Mouse (Mus musculus): ENCODE data around the gene Slc6a9. TPM values are rescaled to one million over a fixed set of nuclear protein-coding genes. Genes with fewer than 3 reads are reported as not detected.

Slc6a9 gene
- polyA plus RNA-seq, 1 experiment from 2014 or later, result 16.5 TPM

DNA sequence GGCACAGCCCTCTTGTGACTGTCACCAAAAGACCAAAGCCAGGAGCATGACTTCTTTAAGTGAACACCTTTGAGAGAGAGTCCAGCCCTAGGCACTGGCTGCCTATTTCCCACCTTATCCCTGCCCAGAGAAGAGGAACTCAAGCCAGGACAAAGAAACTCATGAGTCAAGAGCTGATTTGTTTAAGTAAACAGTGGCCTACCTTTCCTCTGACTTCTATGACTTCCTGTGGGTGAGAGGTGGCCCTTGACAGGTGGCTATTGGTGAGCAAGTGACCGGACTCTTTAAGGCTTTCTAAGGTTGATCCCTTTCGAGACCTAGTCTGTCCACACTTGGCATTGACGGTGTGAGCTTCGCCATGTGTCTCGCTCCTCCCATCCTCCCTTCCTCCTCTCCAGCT, 6.5 kb downstream of the Slc6a9 start:
- H3K27me3 ChIP-seq, result no peaks in the 10 kb centered on the region
- no peak overlapping the region for H3K4me2 ChIP-seq
- no peak for ATAC-seq (ENCODE audit: insufficient number of reproducible peaks, insufficient read depth, low FRiP score, low TSS enrichment, low read depth)
- no peak overlapping the region for H3K27ac ChIP-seq
- H3K9me3 ChIP-seq, result no peaks in the 10 kb centered on the region
- no peak overlapping the region for H3K9ac ChIP-seq (replicated peaks)
- 88% methylated on average over 5 of the region's 5 CpGs for WGBS
- H3K4me3 ChIP-seq (replicated peaks), result no peak overlapping the region
- H3K36me3 ChIP-seq, result peaks cover 29% of the 10 kb centered on the region
- peaks cover 12% of the 10 kb centered on the region; the same call in 1 of the 2 replicates for H3K4me1 ChIP-seq (replicated peaks)

DNA sequence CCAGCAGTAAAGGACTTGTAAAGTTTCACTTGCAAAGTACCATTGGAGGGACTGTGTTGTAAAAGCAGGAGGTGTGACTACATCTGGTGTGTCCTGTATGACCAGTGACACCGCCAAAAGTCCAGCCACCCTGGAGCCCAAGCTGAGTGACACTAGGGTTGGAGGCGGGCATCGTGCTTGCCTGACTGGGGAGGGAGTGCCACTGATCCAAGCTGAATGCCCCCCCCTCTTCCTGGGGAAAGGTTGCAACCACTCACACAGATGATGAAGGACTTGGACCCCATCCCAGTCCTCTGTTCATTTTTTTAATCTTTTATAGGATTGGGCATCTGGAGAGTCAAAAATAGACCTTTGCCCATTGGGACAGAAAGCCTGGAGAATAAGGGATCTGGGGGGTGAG, 7.3 kb downstream of the Slc6a9 start:
- Histone ChIP-seq H3K27me3 (no peaks in the 10 kb centered on the region), H3K4me1 (replicated peaks) (peaks cover 14% of the 10 kb centered on the region; the same call in 1 of the 2 replicates), H3K4me3 (replicated peaks) (no peak overlapping the region), H3K36me3 (peaks cover 36% of the 10 kb centered on the region), H3K9me3 (no peaks in the 10 kb centered on the region), H3K4me2 (no peak overlapping the region), H3K27ac (no peak overlapping the region), H3K9ac (replicated peaks) (no peak overlapping the region)
- no peak for ATAC-seq (ENCODE audit: insufficient number of reproducible peaks, insufficient read depth, low FRiP score, low TSS enrichment, low read depth)
- 50% methylated on average over 3 of the region's 3 CpGs for WGBS

DNA sequence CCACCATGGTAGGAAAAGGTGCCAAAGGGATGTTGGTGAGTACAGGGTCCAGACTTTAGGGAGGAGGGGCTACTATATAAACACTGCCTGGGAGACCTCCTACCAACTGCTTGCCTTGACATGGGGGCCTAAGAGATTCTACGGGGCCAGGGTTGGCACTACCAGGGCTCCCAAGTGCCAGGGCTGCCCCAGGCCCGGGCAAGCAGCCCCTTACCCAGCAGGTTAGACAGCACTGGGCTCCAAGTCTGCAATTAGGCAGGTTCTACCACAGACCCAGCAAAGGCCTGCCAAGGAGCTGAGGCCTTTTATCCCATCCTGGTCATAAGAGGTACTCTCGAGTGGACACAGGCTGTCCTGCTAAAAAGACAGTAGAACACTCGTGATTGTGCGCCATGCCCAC, 8.8 kb downstream of the Slc6a9 start:
- Histone ChIP-seq H3K4me1 (replicated peaks) (peaks cover 23% of the 10 kb centered on the region), H3K4me2 (no peak overlapping the region), H3K27ac (no peak overlapping the region), H3K36me3 (peaks cover 36% of the 10 kb centered on the region), H3K9ac (replicated peaks) (no peak overlapping the region), H3K27me3 (no peaks in the 10 kb centered on the region), H3K4me3 (replicated peaks) (no peak overlapping the region), H3K9me3 (no peaks in the 10 kb centered on the region)
- 86% methylated on average over 5 of the region's 5 CpGs for WGBS
- no peak for ATAC-seq (ENCODE audit: insufficient number of reproducible peaks, insufficient read depth, low FRiP score, low TSS enrichment, low read depth)

DNA sequence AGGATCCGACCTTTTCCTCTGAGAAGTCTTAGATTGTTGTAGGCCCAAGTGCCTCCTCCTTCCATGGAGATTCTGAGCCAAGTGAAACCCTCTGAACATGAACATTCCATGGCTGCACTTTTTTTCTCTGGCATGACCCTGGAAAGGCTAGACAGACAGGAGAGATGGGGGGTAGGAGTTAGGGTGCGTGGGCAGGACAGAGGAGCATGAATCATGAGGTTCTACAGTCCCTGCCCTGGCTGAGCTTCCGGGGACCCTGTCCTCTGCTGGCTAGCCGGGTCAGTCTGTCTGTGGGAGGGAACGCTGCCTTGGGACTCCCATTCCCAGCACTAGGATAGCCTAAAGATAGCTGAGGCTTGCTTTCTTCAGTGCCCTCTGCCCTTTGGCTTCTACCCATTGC, 10.2 kb downstream of the Slc6a9 start:
- H3K9me3 ChIP-seq, result no peaks in the 10 kb centered on the region
- H3K9ac ChIP-seq (replicated peaks), result no peak overlapping the region
- no peaks in the 10 kb centered on the region for H3K27me3 ChIP-seq
- peaks cover 23% of the 10 kb centered on the region for H3K4me1 ChIP-seq (replicated peaks)
- H3K27ac ChIP-seq, result no peak overlapping the region
- H3K36me3 ChIP-seq, result peaks cover 41% of the 10 kb centered on the region
- 78% methylated on average over 5 of the region's 5 CpGs for WGBS
- H3K4me3 ChIP-seq (replicated peaks), result no peak overlapping the region
- ATAC-seq (ENCODE audit: insufficient number of reproducible peaks, insufficient read depth, low FRiP score, low TSS enrichment, low read depth), result no peak
- no peak overlapping the region for H3K4me2 ChIP-seq

DNA sequence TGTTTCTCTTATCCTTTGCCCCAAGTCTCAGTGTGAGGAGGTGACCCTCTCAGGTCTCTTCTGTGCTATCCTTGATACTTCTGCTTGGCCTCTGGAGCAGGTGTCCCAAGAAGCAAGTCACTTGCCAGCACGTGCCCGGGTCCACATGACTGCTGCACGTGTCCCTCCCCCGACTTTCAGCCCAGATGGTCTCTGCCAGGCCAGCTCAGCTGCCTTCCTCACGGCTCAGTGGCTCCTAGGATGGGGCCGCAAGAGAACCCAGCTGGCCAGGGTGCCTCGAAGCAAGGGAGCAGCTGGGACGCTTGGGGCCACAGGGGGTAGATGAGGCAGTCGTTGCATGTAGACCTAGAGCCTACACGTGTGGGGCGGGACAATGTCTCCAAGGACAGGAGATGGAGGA, 11.0 kb downstream of the Slc6a9 start:
- 87% methylated on average over 11 of the region's 11 CpGs for WGBS

DNA sequence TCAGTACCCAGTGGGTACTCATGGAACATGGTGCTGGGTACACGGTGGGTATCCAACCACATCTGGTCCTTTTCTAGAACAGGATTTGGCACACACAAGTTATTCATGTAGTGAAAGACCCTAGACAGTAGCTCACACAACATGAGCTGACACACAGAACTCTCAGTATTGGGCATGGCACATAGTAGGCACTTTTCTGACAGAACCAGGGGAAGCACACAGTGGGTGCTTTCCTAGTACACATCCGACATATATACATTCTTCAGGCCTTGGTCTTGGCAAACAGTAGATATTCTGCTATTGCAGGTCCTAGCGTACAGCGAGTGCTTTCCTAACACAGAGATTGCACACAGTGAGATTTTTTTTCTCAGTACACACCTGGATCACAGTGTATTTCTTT, 12.0 kb downstream of the Slc6a9 start:
- no peak overlapping the region for H3K4me3 ChIP-seq (replicated peaks)
- H3K27me3 ChIP-seq, result no peaks in the 10 kb centered on the region
- peaks cover 37% of the 10 kb centered on the region for H3K36me3 ChIP-seq
- ATAC-seq (ENCODE audit: insufficient number of reproducible peaks, insufficient read depth, low FRiP score, low TSS enrichment, low read depth), result no peak
- peaks cover 17% of the 10 kb centered on the region for H3K4me1 ChIP-seq (replicated peaks)
- no peak overlapping the region for H3K9ac ChIP-seq (replicated peaks)
- whole genome bisulfite sequencing, result 94% methylated on average over 4 of the region's 4 CpGs
- H3K4me2 ChIP-seq, result no peak overlapping the region
- H3K9me3 ChIP-seq, result no peaks in the 10 kb centered on the region
- H3K27ac ChIP-seq, result peak overlapping the region; percentile 72; the same call in 1 of the 2 replicates

More for the DNA sequence above, 11.0 kb downstream of the Slc6a9 start:
- Histone ChIP-seq H3K4me3 (replicated peaks) (no peak overlapping the region), H3K4me2 (no peak overlapping the region), H3K9ac (replicated peaks) (no peak overlapping the region), H3K36me3 (peaks cover 45% of the 10 kb centered on the region), H3K27me3 (no peaks in the 10 kb centered on the region), H3K9me3 (no peaks in the 10 kb centered on the region), H3K4me1 (replicated peaks) (peaks cover 19% of the 10 kb centered on the region), H3K27ac (no peak overlapping the region)
- no peak for ATAC-seq (ENCODE audit: insufficient number of reproducible peaks, insufficient read depth, low FRiP score, low TSS enrichment, low read depth)

DNA sequence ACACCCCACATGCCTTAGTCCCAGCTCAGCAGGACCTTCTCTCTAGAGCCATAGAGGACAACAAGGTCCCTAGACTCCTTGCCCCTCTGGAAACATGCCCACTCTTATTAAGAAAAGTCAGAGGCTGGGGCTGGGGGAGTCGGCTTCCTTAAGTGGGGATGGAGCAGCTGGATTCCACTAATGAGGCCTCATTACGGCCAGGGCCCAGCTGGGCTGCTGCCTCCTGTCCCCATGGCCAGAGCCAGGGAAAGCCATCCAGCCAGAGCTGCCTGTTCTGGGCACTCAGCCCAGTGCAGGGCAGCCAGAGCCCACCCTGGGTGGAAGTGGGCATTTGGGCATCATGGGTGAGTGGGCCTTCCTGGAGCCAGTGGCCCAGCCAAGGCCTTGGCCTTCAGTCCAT, 12.7 kb downstream of the Slc6a9 start:
- ATAC-seq (ENCODE audit: insufficient number of reproducible peaks, insufficient read depth, low FRiP score, low TSS enrichment, low read depth), result peak; percentile 58; the same call in 1 of the 2 replicates
- Histone ChIP-seq H3K9me3 (no peaks in the 10 kb centered on the region), H3K27ac (peak overlapping the region; percentile 72), H3K4me3 (replicated peaks) (no peak overlapping the region), H3K4me2 (no peak overlapping the region), H3K9ac (replicated peaks) (no peak overlapping the region; the same call in 1 of the 2 replicates), H3K36me3 (peaks cover 37% of the 10 kb centered on the region), H3K27me3 (no peaks in the 10 kb centered on the region), H3K4me1 (replicated peaks) (peaks cover 11% of the 10 kb centered on the region)
- WGBS, result 12% methylated on average over 2 of the region's 2 CpGs

DNA sequence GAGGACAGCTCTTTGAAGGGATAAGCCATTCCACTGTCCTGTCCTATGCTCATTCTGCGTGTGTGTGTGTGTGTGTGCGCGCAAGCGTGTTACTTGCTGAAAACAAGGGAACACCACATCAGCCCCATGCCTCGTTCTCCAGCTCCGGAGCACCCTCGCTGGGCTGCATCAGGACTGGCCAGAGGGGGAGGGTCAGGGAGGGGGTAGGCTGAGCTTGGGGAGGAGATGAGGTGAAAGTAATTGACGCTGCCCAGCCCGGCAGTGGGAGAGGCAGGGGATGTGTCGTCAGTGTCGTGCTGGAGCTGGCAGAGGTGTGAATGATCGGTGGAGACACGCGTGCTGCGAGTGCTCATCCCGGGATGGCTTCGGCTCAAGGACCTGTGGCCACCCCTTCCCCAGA, 14.8 kb downstream of the Slc6a9 start:
- Histone ChIP-seq H3K27me3 (no peaks in the 10 kb centered on the region), H3K9me3 (no peaks in the 10 kb centered on the region), H3K27ac (no peak overlapping the region), H3K36me3 (peaks cover 30% of the 10 kb centered on the region), H3K9ac (replicated peaks) (no peak overlapping the region), H3K4me3 (replicated peaks) (no peak overlapping the region), H3K4me2 (no peak overlapping the region), H3K4me1 (replicated peaks) (peaks cover 11% of the 10 kb centered on the region)
- 54% methylated on average over 17 of the region's 17 CpGs for WGBS
- no peak for ATAC-seq (ENCODE audit: insufficient number of reproducible peaks, insufficient read depth, low FRiP score, low TSS enrichment, low read depth)

DNA sequence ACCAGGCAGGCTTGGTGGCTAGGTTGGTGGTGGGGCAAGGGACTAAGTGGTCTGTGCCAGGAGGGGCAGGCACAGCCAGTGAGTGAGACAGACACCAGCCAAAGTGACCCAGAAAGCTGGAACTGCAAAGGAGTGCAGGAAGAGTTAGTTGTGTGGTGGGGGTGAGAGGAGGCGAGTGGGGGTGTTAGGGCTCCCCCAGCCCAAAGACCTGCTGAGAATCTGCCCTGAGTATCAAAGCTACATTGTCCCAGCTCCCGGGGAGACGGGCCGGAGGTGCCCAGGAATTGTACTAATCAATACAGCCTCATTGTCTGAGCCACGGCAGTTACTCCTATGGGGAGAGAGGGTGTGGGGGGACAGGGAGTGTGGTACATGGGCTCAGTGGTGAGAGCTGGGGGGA, 15.2 kb downstream of the Slc6a9 start:
- WGBS, result 75% methylated on average over 5 of the region's 5 CpGs
- no peaks in the 10 kb centered on the region for H3K9me3 ChIP-seq
- H3K9ac ChIP-seq (replicated peaks), result no peak overlapping the region
- peaks cover 29% of the 10 kb centered on the region for H3K36me3 ChIP-seq
- peaks cover 11% of the 10 kb centered on the region for H3K4me1 ChIP-seq (replicated peaks)
- no peak overlapping the region for H3K4me3 ChIP-seq (replicated peaks)
- no peak for ATAC-seq (ENCODE audit: insufficient number of reproducible peaks, insufficient read depth, low FRiP score, low TSS enrichment, low read depth)
- no peak overlapping the region for H3K27ac ChIP-seq
- no peaks in the 10 kb centered on the region for H3K27me3 ChIP-seq
- H3K4me2 ChIP-seq, result no peak overlapping the region

DNA sequence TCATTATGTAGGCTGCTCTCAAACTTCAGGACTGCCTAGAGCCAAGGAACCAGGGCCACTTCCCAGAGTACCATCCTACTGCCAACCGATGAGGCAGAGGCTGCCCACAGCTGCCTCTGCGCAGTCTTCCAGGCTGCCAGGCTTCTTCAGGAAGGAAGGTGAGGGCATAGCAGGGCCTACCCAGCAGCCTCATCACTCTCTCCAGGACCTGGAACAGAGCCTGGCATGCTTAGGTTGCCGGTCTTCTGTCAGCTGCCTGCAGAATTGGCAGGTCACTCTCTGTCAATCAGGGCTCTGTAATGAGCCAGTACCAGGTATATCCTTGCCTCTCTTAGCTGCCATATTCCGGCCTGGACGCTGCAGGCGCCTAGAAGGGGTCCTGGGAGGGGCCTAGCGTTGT, 15.9 kb downstream of the Slc6a9 start:
- peaks cover 14% of the 10 kb centered on the region for H3K4me1 ChIP-seq (replicated peaks)
- WGBS, result 79% methylated on average over 7 of the region's 7 CpGs
- no peak overlapping the region for H3K4me3 ChIP-seq (replicated peaks)
- no peaks in the 10 kb centered on the region for H3K27me3 ChIP-seq
- no peaks in the 10 kb centered on the region for H3K9me3 ChIP-seq
- H3K4me2 ChIP-seq, result no peak overlapping the region
- H3K27ac ChIP-seq, result no peak overlapping the region
- no peak overlapping the region; the same call in 1 of the 2 replicates for H3K9ac ChIP-seq (replicated peaks)
- ATAC-seq (ENCODE audit: insufficient number of reproducible peaks, insufficient read depth, low FRiP score, low TSS enrichment, low read depth), result no peak
- H3K36me3 ChIP-seq, result peaks cover 22% of the 10 kb centered on the region

DNA sequence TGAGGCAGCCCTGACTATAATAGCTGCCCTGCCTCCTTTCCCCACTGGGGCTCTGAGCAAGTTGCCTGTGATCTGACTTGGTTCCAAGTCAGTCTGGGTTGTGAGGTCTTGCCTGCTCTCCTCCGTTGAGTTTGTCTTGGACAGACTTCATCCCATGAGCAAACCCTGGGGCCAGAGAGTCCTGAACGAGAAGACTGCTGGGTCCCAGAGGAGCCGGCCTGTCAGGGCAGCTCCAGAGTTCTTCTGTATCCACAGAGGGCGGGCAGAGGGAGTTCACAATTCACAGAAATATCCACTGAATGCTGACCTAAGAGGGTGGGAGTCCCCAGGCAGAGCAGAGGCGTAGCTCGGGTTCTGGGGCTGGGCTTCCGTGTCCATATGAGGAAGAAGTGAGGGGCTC, 16.6 kb downstream of the Slc6a9 start:
- no peak overlapping the region; the same call in 1 of the 2 replicates for H3K9ac ChIP-seq (replicated peaks)
- 79% methylated on average over 7 of the region's 7 CpGs for WGBS
- H3K4me2 ChIP-seq, result no peak overlapping the region
- no peak for ATAC-seq (ENCODE audit: insufficient number of reproducible peaks, insufficient read depth, low FRiP score, low TSS enrichment, low read depth)
- H3K4me1 ChIP-seq (replicated peaks), result peaks cover 20% of the 10 kb centered on the region
- no peak overlapping the region for H3K27ac ChIP-seq
- no peaks in the 10 kb centered on the region for H3K27me3 ChIP-seq
- peaks cover 20% of the 10 kb centered on the region for H3K36me3 ChIP-seq
- no peak overlapping the region for H3K4me3 ChIP-seq (replicated peaks)
- no peaks in the 10 kb centered on the region for H3K9me3 ChIP-seq

DNA sequence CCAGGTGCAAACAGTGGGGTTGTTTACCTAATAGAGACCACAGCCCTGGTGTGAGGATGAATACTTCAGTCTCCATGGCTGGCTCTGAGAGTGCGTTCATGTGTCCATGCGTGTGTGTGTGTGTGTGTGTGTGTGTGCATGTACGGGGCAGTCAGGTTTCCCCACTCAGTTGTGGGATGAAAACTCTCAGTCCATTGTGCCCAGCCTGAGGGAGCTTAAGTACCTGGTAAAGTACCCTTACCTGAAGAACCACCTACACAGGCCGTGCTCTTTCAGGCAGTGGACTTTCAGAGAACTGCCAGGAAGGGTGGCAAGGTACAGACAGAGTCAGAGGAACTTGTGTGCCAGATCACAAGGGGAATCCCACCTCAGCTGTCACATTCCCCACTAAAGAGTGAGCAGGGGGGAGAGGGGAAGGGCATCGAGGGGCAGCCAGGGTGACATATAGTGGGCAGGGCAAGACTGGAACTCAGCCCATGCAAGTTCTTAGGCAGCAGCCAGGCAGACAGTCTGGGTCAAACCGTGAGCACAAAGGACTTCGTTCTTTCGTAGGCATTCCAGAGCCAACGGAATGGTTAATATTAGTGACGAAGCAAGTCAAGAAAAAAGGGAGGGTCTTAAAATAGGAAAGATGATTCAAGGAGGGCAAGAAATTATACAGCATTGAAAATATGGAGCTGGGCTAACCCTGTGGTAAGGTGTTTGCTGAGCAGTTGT, 18.0 kb downstream of the Slc6a9 start:
- no peak for ATAC-seq (ENCODE audit: insufficient number of reproducible peaks, insufficient read depth, low FRiP score, low TSS enrichment, low read depth)
- 88% methylated on average over 10 of the region's 10 CpGs for WGBS

More for the DNA sequence above, 18.0 kb downstream of the Slc6a9 start:
- H3K4me1 ChIP-seq (replicated peaks), result peaks cover 12% of the 10 kb centered on the region
- H3K4me3 ChIP-seq (replicated peaks), result no peak overlapping the region
- H3K4me2 ChIP-seq, result no peak overlapping the region
- H3K9ac ChIP-seq (replicated peaks), result no peak overlapping the region
- peaks cover 25% of the 10 kb centered on the region for H3K36me3 ChIP-seq
- H3K27me3 ChIP-seq, result no peaks in the 10 kb centered on the region
- no peak overlapping the region for H3K27ac ChIP-seq
- no peaks in the 10 kb centered on the region for H3K9me3 ChIP-seq

Measured in limb, embryonic 12.5 days (tissue).